Mouse (Mus musculus): ENCODE measurements at regions not wholly inside any gene's neighbourhood (a gene's known extent, or its start where the extent isn't known, plus 50 kb on each side); places are given as distances from the start of the nearest gene placed in this dataset.
"Not testable (repeated sequence)": the region's sequence is repeated elsewhere in the genome, so short reads cannot be mapped to it uniquely, and the experiment has no call there.

- no peaks in the 10 kb centered on the region for H3K9me3 ChIP-seq (ENCODE audit: control insufficient read depth, low read length)
- no peak for ATAC-seq (ENCODE audit: low FRiP score)
- no peak for DNase-seq (ENCODE audit: low spot score)
- H3K4me3 ChIP-seq (replicated peaks; ENCODE audit: low read length), result no peak overlapping the region
- H3K27me3 ChIP-seq (ENCODE audit: control insufficient read depth, insufficient read depth, low read length), result no peaks in the 10 kb centered on the region
- no peak overlapping the region for H3K4me2 ChIP-seq (replicated peaks)
- no peaks in the 10 kb centered on the region for H3K4me1 ChIP-seq (replicated peaks; ENCODE audit: control insufficient read depth, insufficient read depth, low read length)
- H3K27ac ChIP-seq, result no peak overlapping the region
- no peaks in the 10 kb centered on the region for H3K36me3 ChIP-seq (replicated peaks; ENCODE audit: control insufficient read depth, insufficient read depth)
- H3K9ac ChIP-seq, result no peak overlapping the region
Observed at GRCm38 (mm10) chr14:102782227-102782626, 200.2 kb downstream of the Kctd12 start.

GRCm38 (mm10) chr14:102769716-102770115 lies 212.7 kb downstream of the Kctd12 start:
- H3K27me3 ChIP-seq (ENCODE audit: control insufficient read depth, insufficient read depth, low read length), result no peaks in the 10 kb centered on the region
- no peaks in the 10 kb centered on the region for H3K36me3 ChIP-seq (replicated peaks; ENCODE audit: control insufficient read depth, insufficient read depth)
- H3K9ac ChIP-seq, result no peak overlapping the region
- H3K4me3 ChIP-seq (replicated peaks; ENCODE audit: low read length), result no peak overlapping the region
- 66% methylated on average over 3 of the region's 3 CpGs for WGBS
- DNase-seq (ENCODE audit: low spot score) (no peak), ATAC-seq (ENCODE audit: low FRiP score) (no peak)
- no peaks in the 10 kb centered on the region for H3K4me1 ChIP-seq (replicated peaks; ENCODE audit: control insufficient read depth, insufficient read depth, low read length)
- H3K27ac ChIP-seq, result no peak overlapping the region
- H3K9me3 ChIP-seq (ENCODE audit: control insufficient read depth, low read length), result no peaks in the 10 kb centered on the region
- H3K4me2 ChIP-seq (replicated peaks), result no peak overlapping the region

- no peak for ATAC-seq (ENCODE audit: low FRiP score)
- DNase-seq (ENCODE audit: low spot score), result no peak
- H3K9me3 ChIP-seq (ENCODE audit: control insufficient read depth, low read length), result no peaks in the 10 kb centered on the region
Observed at GRCm38 (mm10) chr14:102748687-102749086, 233.8 kb downstream of the Kctd12 start.

GRCm38 (mm10) chr14:102742331-102742730 lies 240.1 kb downstream of the Kctd12 start:
- H3K4me2 ChIP-seq (replicated peaks), result no peak overlapping the region
- ATAC-seq (ENCODE audit: low FRiP score), result no peak
- H3K27ac ChIP-seq, result no peak overlapping the region
- WGBS, result 91% methylated on average over 8 of the region's 8 CpGs
- no peaks in the 10 kb centered on the region for H3K4me1 ChIP-seq (replicated peaks; ENCODE audit: control insufficient read depth, insufficient read depth, low read length)
- no peak for DNase-seq (ENCODE audit: low spot score)
- no peak overlapping the region for H3K9ac ChIP-seq
- H3K36me3 ChIP-seq (replicated peaks; ENCODE audit: control insufficient read depth, insufficient read depth), result no peaks in the 10 kb centered on the region
- no peak overlapping the region for H3K4me3 ChIP-seq (replicated peaks; ENCODE audit: low read length)
- no peaks in the 10 kb centered on the region for H3K9me3 ChIP-seq (ENCODE audit: control insufficient read depth, low read length)
- no peaks in the 10 kb centered on the region for H3K27me3 ChIP-seq (ENCODE audit: control insufficient read depth, insufficient read depth, low read length)

More at GRCm38 (mm10) chr14:102748687-102749086, 233.8 kb downstream of the Kctd12 start:
- 82% methylated on average over 1 of the region's 1 CpGs for WGBS
- Histone ChIP-seq H3K4me1 (replicated peaks; ENCODE audit: control insufficient read depth, insufficient read depth, low read length) (no peaks in the 10 kb centered on the region), H3K27me3 (ENCODE audit: control insufficient read depth, insufficient read depth, low read length) (no peaks in the 10 kb centered on the region), H3K27ac (no peak overlapping the region), H3K36me3 (replicated peaks; ENCODE audit: control insufficient read depth, insufficient read depth) (no peaks in the 10 kb centered on the region), H3K9ac (no peak overlapping the region), H3K4me2 (replicated peaks) (no peak overlapping the region), H3K4me3 (replicated peaks; ENCODE audit: low read length) (no peak overlapping the region)

GRCm38 (mm10) chr14:102736656-102737055 lies 245.8 kb downstream of the Kctd12 start:
- ATAC-seq (ENCODE audit: low FRiP score) (no peak), DNase-seq (ENCODE audit: low spot score) (no peak)
- H3K4me2 ChIP-seq (replicated peaks), result no peak overlapping the region
- H3K4me1 ChIP-seq (replicated peaks; ENCODE audit: control insufficient read depth, insufficient read depth, low read length), result no peaks in the 10 kb centered on the region
- H3K36me3 ChIP-seq (replicated peaks; ENCODE audit: control insufficient read depth, insufficient read depth), result no peaks in the 10 kb centered on the region
- no peaks in the 10 kb centered on the region for H3K27me3 ChIP-seq (ENCODE audit: control insufficient read depth, insufficient read depth, low read length)
- no peak overlapping the region for H3K9ac ChIP-seq
- H3K27ac ChIP-seq, result no peak overlapping the region
- H3K9me3 ChIP-seq (ENCODE audit: control insufficient read depth, low read length), result no peaks in the 10 kb centered on the region
- no peak overlapping the region for H3K4me3 ChIP-seq (replicated peaks; ENCODE audit: low read length)
- 70% methylated on average over 2 of the region's 2 CpGs for WGBS

- not testable (repeated sequence) for H3K27ac ChIP-seq; H3K27me3 ChIP-seq (ENCODE audit: control insufficient read depth, insufficient read depth, low read length); DNase-seq (ENCODE audit: low spot score); ATAC-seq (ENCODE audit: low FRiP score); H3K4me3 ChIP-seq (replicated peaks; ENCODE audit: low read length); H3K36me3 ChIP-seq (replicated peaks; ENCODE audit: control insufficient read depth, insufficient read depth); H3K9me3 ChIP-seq (ENCODE audit: control insufficient read depth, low read length); H3K9ac ChIP-seq; H3K4me1 ChIP-seq (replicated peaks; ENCODE audit: control insufficient read depth, insufficient read depth, low read length); H3K4me2 ChIP-seq (replicated peaks)
- WGBS, result 95% methylated on average over 4 of the region's 4 CpGs
Observed at GRCm38 (mm10) chr14:102733718-102734117, 248.7 kb downstream of the Kctd12 start.

GRCm38 (mm10) chr14:102731746-102732145 lies 250.7 kb downstream of the Kctd12 start:
- ATAC-seq (ENCODE audit: low FRiP score) (no peak), DNase-seq (ENCODE audit: low spot score) (no peak)
- H3K9me3 ChIP-seq (ENCODE audit: control insufficient read depth, low read length), result no peaks in the 10 kb centered on the region
- no peak overlapping the region for H3K9ac ChIP-seq
- H3K4me1 ChIP-seq (replicated peaks; ENCODE audit: control insufficient read depth, insufficient read depth, low read length), result no peaks in the 10 kb centered on the region
- no peak overlapping the region for H3K27ac ChIP-seq
- no peaks in the 10 kb centered on the region for H3K27me3 ChIP-seq (ENCODE audit: control insufficient read depth, insufficient read depth, low read length)
- H3K36me3 ChIP-seq (replicated peaks; ENCODE audit: control insufficient read depth, insufficient read depth), result no peaks in the 10 kb centered on the region
- no peak overlapping the region for H3K4me3 ChIP-seq (replicated peaks; ENCODE audit: low read length)
- 73% methylated on average over 5 of the region's 5 CpGs for WGBS
- H3K4me2 ChIP-seq (replicated peaks), result no peak overlapping the region

GRCm38 (mm10) chr14:102722633-102723032 lies 259.8 kb downstream of the Kctd12 start:
- no peak overlapping the region for H3K4me3 ChIP-seq (replicated peaks; ENCODE audit: low read length)
- H3K27ac ChIP-seq, result no peak overlapping the region
- H3K4me1 ChIP-seq (replicated peaks; ENCODE audit: control insufficient read depth, insufficient read depth, low read length), result no peaks in the 10 kb centered on the region
- no peaks in the 10 kb centered on the region for H3K36me3 ChIP-seq (replicated peaks; ENCODE audit: control insufficient read depth, insufficient read depth)
- ATAC-seq (ENCODE audit: low FRiP score) (no peak), DNase-seq (ENCODE audit: low spot score) (no peak)
- no peaks in the 10 kb centered on the region for H3K27me3 ChIP-seq (ENCODE audit: control insufficient read depth, insufficient read depth, low read length)
- H3K9me3 ChIP-seq (ENCODE audit: control insufficient read depth, low read length), result no peaks in the 10 kb centered on the region
- whole genome bisulfite sequencing, result 58% methylated on average over 2 of the region's 2 CpGs
- no peak overlapping the region for H3K9ac ChIP-seq
- H3K4me2 ChIP-seq (replicated peaks), result no peak overlapping the region

- no peak overlapping the region for H3K4me2 ChIP-seq (replicated peaks)
- no peaks in the 10 kb centered on the region for H3K36me3 ChIP-seq (replicated peaks; ENCODE audit: control insufficient read depth, insufficient read depth)
- H3K27me3 ChIP-seq (ENCODE audit: control insufficient read depth, insufficient read depth, low read length), result no peaks in the 10 kb centered on the region
- H3K9ac ChIP-seq, result no peak overlapping the region
- DNase-seq (ENCODE audit: low spot score), result no peak
- H3K4me1 ChIP-seq (replicated peaks; ENCODE audit: control insufficient read depth, insufficient read depth, low read length), result no peaks in the 10 kb centered on the region
- no peak overlapping the region for H3K4me3 ChIP-seq (replicated peaks; ENCODE audit: low read length)
- H3K27ac ChIP-seq, result no peak overlapping the region
- no peak for ATAC-seq (ENCODE audit: low FRiP score)
- H3K9me3 ChIP-seq (ENCODE audit: control insufficient read depth, low read length), result no peaks in the 10 kb centered on the region
- WGBS, result 78% methylated on average over 2 of the region's 2 CpGs
Observed at GRCm38 (mm10) chr14:102718558-102718957, 263.9 kb downstream of the Kctd12 start.

GRCm38 (mm10) chr14:102712600-102712999 lies 269.8 kb downstream of the Kctd12 start:
- Histone ChIP-seq H3K36me3 (replicated peaks; ENCODE audit: control insufficient read depth, insufficient read depth) (no peaks in the 10 kb centered on the region), H3K27me3 (ENCODE audit: control insufficient read depth, insufficient read depth, low read length) (no peaks in the 10 kb centered on the region), H3K4me3 (replicated peaks; ENCODE audit: low read length) (no peak overlapping the region), H3K4me2 (replicated peaks) (no peak overlapping the region), H3K9ac (no peak overlapping the region), H3K4me1 (replicated peaks; ENCODE audit: control insufficient read depth, insufficient read depth, low read length) (no peaks in the 10 kb centered on the region), H3K27ac (no peak overlapping the region), H3K9me3 (ENCODE audit: control insufficient read depth, low read length) (no peaks in the 10 kb centered on the region)
- no peak for ATAC-seq (ENCODE audit: low FRiP score)
- WGBS, result 90% methylated on average over 1 of the region's 1 CpGs
- DNase-seq (ENCODE audit: low spot score), result no peak

All from hindbrain, embryonic 14.5 days (tissue).